Mouse (Mus musculus): Measurements from ENCODE around the gene Plk5. TPM values are rescaled to one million over a fixed set of nuclear protein-coding genes. Genes with fewer than 3 reads are reported as not detected.

The Plk5 gene
- polyA plus RNA-seq, 1 experiment from 2014 or later, result 11.0 TPM

DNA sequence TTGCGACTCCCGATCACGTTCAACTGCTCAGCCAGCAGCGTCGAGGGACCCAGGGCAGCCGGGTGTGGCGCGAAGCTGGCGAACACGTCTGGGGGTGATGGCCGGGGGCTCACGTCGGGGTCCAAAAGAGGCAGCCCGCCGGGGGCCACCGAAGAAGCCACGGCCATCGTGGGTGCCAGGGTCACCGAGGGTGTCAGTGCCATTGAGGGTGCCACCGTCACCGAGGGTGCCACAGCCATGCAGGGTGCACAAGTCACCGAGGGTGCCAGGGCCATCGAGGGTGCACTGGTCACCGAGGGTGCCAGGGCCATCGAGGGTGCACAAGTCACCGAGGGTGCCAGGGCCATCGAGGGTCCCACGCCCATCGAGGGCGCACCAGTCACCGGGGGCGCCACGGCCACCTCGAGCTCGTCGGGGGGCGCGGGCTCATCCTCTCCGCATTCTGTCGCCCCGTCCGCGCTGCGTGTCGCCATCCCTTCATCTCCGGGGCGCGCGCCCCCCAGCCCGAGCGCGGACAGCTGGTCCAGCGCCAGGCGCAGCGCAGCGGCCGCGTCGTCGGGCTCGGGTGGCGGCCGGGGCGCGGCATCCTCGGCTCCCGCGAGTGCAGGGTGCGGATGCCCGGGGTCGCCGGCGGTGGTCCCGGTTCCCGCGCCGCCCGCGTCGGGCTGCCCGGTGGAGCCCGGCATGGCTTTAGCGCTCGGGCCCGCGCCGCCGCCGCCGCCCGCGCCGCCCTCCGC, 30.6 kb downstream of the Plk5 start:
- ATAC-seq, result no peak
- Histone ChIP-seq H3K4me1 (ENCODE audit: control insufficient read depth, insufficient read depth, low read length) (peaks cover 34% of the 10 kb centered on the region), H3K36me3 (ENCODE audit: control insufficient read depth, insufficient read depth, low read length) (peaks cover 24% of the 10 kb centered on the region), H3K4me3 (ENCODE audit: low read depth, low read length) (peak overlapping the region; percentile 97), H3K9ac (ENCODE audit: low read depth, low read length) (peak overlapping the region; percentile 100), H3K27me3 (ENCODE audit: control insufficient read depth, insufficient read depth, low read depth, low read length) (no peaks in the 10 kb centered on the region), H3K9me3 (replicated peaks; ENCODE audit: control insufficient read depth, low read length, poor library complexity, severe bottlenecking) (no peaks in the 10 kb centered on the region), H3K27ac (ENCODE audit: low read length) (peak overlapping the region; percentile 98), H3K4me2 (ENCODE audit: low read length) (peak overlapping the region; percentile 95)
- under 1% methylated on average over 56 of the region's 94 CpGs for WGBS

GRCm38 (mm10) chr10:80387522-80387959, 31.3 kb downstream of the Plk5 start, which contains the start of gene Mex3d:
TSS of gene Mex3d (minus strand) at chr10:80387659.
- ATAC-seq, result 0 out of 2 replicates have a peak, but pooled peaks have one; percentile 14
- WGBS, result 0% methylated on average over 19 of the region's 61 CpGs

DNA sequence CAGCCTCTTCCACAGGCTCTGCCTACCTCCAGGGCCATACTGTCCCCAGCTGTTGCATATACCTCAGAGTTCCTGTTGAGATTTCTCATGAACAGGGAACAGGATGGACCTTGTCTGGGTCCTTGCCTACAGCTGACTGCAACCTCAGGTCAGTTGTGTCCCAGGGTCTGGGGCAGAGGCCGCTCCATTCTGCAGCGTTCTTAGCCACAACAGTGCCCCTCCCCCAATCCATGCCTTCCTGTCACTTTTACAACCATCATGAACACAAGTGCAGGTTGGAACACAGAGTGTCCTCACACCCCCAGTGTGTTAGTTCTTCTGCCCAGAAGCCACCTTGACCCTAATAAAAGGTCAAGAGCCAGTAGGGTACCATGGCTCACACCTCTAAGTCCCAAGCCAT, 32.5 kb downstream of the Plk5 start:
- Histone ChIP-seq H3K27me3 (ENCODE audit: control insufficient read depth, insufficient read depth, low read depth, low read length) (no peaks in the 10 kb centered on the region), H3K36me3 (ENCODE audit: control insufficient read depth, insufficient read depth, low read length) (peaks cover 25% of the 10 kb centered on the region), H3K4me1 (ENCODE audit: control insufficient read depth, insufficient read depth, low read length) (peaks cover 20% of the 10 kb centered on the region), H3K27ac (ENCODE audit: low read length) (no peak overlapping the region), H3K4me2 (ENCODE audit: low read length) (no peak overlapping the region), H3K4me3 (ENCODE audit: low read depth, low read length) (no peak overlapping the region), H3K9me3 (replicated peaks; ENCODE audit: control insufficient read depth, low read length, poor library complexity, severe bottlenecking) (no peaks in the 10 kb centered on the region), H3K9ac (ENCODE audit: low read depth, low read length) (no peak overlapping the region)
- no peak for ATAC-seq
- WGBS, result 36% methylated on average over 2 of the region's 2 CpGs

More at GRCm38 (mm10) chr10:80387522-80387959, 31.3 kb downstream of the Plk5 start, which contains the start of gene Mex3d:
- Histone ChIP-seq H3K4me1 (ENCODE audit: control insufficient read depth, insufficient read depth, low read length) (peaks cover 31% of the 10 kb centered on the region), H3K27ac (ENCODE audit: low read length) (peak within 1 kb of the TSS; percentile 98), H3K36me3 (ENCODE audit: control insufficient read depth, insufficient read depth, low read length) (peaks cover 24% of the 10 kb centered on the region), H3K4me3 (ENCODE audit: low read depth, low read length) (peak within 1 kb of the TSS; percentile 97), H3K9me3 (replicated peaks; ENCODE audit: control insufficient read depth, low read length, poor library complexity, severe bottlenecking) (no peaks in the 10 kb centered on the region), H3K27me3 (ENCODE audit: control insufficient read depth, insufficient read depth, low read depth, low read length) (no peaks in the 10 kb centered on the region), H3K4me2 (ENCODE audit: low read length) (peak within 1 kb of the TSS; percentile 95), H3K9ac (ENCODE audit: low read depth, low read length) (peak within 1 kb of the TSS; percentile 100)

GRCm38 (mm10) chr10:80389185-80389708, 33.0 kb downstream of the Plk5 start:
- Histone ChIP-seq H3K27me3 (ENCODE audit: control insufficient read depth, insufficient read depth, low read depth, low read length) (no peaks in the 10 kb centered on the region), H3K9me3 (replicated peaks; ENCODE audit: control insufficient read depth, low read length, poor library complexity, severe bottlenecking) (no peaks in the 10 kb centered on the region), H3K36me3 (ENCODE audit: control insufficient read depth, insufficient read depth, low read length) (peaks cover 27% of the 10 kb centered on the region), H3K9ac (ENCODE audit: low read depth, low read length) (no peak overlapping the region), H3K4me1 (ENCODE audit: control insufficient read depth, insufficient read depth, low read length) (peaks cover 15% of the 10 kb centered on the region), H3K4me3 (ENCODE audit: low read depth, low read length) (no peak overlapping the region), H3K27ac (ENCODE audit: low read length) (no peak overlapping the region), H3K4me2 (ENCODE audit: low read length) (no peak overlapping the region)
- WGBS, result 87% methylated on average over 4 of the region's 4 CpGs
- ATAC-seq, result no peak

DNA sequence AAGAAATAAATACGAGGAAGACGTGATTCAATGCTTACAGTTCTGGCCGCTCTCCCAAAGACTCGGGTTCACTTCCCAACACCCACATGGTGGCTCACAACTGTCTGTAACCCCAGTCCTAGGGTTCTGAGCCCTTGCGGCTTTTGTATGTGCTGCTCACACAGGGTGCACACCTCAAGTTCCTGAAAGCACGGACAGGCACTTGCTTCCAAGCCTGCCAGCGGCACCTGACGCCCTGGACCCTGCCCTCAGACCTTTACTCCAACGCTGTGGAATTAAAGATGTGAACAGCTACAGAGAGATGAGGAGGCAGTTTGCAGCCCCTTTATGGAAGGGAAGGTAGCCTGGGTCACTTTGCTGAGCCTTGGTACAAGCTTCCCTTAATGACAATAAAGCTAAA, 34.4 kb downstream of the Plk5 start:
- Histone ChIP-seq H3K9me3 (replicated peaks; ENCODE audit: control insufficient read depth, low read length, poor library complexity, severe bottlenecking) (no peaks in the 10 kb centered on the region), H3K4me1 (ENCODE audit: control insufficient read depth, insufficient read depth, low read length) (peaks cover 6% of the 10 kb centered on the region), H3K36me3 (ENCODE audit: control insufficient read depth, insufficient read depth, low read length) (peaks cover 38% of the 10 kb centered on the region), H3K9ac (ENCODE audit: low read depth, low read length) (no peak overlapping the region), H3K27me3 (ENCODE audit: control insufficient read depth, insufficient read depth, low read depth, low read length) (no peaks in the 10 kb centered on the region), H3K4me3 (ENCODE audit: low read depth, low read length) (no peak overlapping the region), H3K27ac (ENCODE audit: low read length) (no peak overlapping the region), H3K4me2 (ENCODE audit: low read length) (no peak overlapping the region)
- WGBS, result 85% methylated on average over 9 of the region's 9 CpGs
- no peak for ATAC-seq

GRCm38 (mm10) chr10:80392687-80393086, 36.4 kb downstream of the Plk5 start:
- Histone ChIP-seq H3K36me3 (ENCODE audit: control insufficient read depth, insufficient read depth, low read length) (peaks cover 38% of the 10 kb centered on the region), H3K27me3 (ENCODE audit: control insufficient read depth, insufficient read depth, low read depth, low read length) (no peaks in the 10 kb centered on the region), H3K27ac (ENCODE audit: low read length) (no peak overlapping the region), H3K9ac (ENCODE audit: low read depth, low read length) (no peak overlapping the region), H3K4me1 (ENCODE audit: control insufficient read depth, insufficient read depth, low read length) (peaks cover 14% of the 10 kb centered on the region), H3K4me2 (ENCODE audit: low read length) (no peak overlapping the region), H3K4me3 (ENCODE audit: low read depth, low read length) (no peak overlapping the region), H3K9me3 (replicated peaks; ENCODE audit: control insufficient read depth, low read length, poor library complexity, severe bottlenecking) (no peaks in the 10 kb centered on the region)
- no peak for ATAC-seq
- WGBS, result 93% methylated on average over 5 of the region's 5 CpGs

- H3K27me3 ChIP-seq (ENCODE audit: control insufficient read depth, insufficient read depth, low read depth, low read length), result no peaks in the 10 kb centered on the region
- 96% methylated on average over 35 of the region's 35 CpGs for WGBS
- H3K4me1 ChIP-seq (ENCODE audit: control insufficient read depth, insufficient read depth, low read length), result peaks cover 14% of the 10 kb centered on the region
- H3K9me3 ChIP-seq (replicated peaks; ENCODE audit: control insufficient read depth, low read length, poor library complexity, severe bottlenecking), result no peaks in the 10 kb centered on the region
- no peak for ATAC-seq
- H3K4me3 ChIP-seq (ENCODE audit: low read depth, low read length), result no peak overlapping the region
- H3K36me3 ChIP-seq (ENCODE audit: control insufficient read depth, insufficient read depth, low read length), result peaks cover 38% of the 10 kb centered on the region
- no peak overlapping the region for H3K27ac ChIP-seq (ENCODE audit: low read length)
- no peak overlapping the region for H3K9ac ChIP-seq (ENCODE audit: low read depth, low read length)
- H3K4me2 ChIP-seq (ENCODE audit: low read length), result no peak overlapping the region
Observed at GRCm38 (mm10) chr10:80395025-80395627, 38.9 kb downstream of the Plk5 start.

GRCm38 (mm10) chr10:80396822-80397523, 40.7 kb downstream of the Plk5 start:
- peaks cover 21% of the 10 kb centered on the region for H3K4me1 ChIP-seq (ENCODE audit: control insufficient read depth, insufficient read depth, low read length)
- H3K36me3 ChIP-seq (ENCODE audit: control insufficient read depth, insufficient read depth, low read length), result peaks cover 31% of the 10 kb centered on the region
- H3K27ac ChIP-seq (ENCODE audit: low read length), result peak overlapping the region; percentile 100
- WGBS, result 89% methylated on average over 11 of the region's 11 CpGs
- ATAC-seq, result no peak
- no peaks in the 10 kb centered on the region for H3K27me3 ChIP-seq (ENCODE audit: control insufficient read depth, insufficient read depth, low read depth, low read length)
- peak overlapping the region; percentile 93 for H3K4me2 ChIP-seq (ENCODE audit: low read length)
- H3K9ac ChIP-seq (ENCODE audit: low read depth, low read length), result peak overlapping the region; percentile 95
- H3K4me3 ChIP-seq (ENCODE audit: low read depth, low read length), result peak overlapping the region; percentile 73; the same call in 1 of the 2 replicates
- H3K9me3 ChIP-seq (replicated peaks; ENCODE audit: control insufficient read depth, low read length, poor library complexity, severe bottlenecking), result no peaks in the 10 kb centered on the region
